Mouse (Mus musculus) forebrain, embryonic 16.5 days (tissue): Measurements from ENCODE around the gene Lhx6. TPM values are rescaled to one million over a fixed set of nuclear protein-coding genes. Genes with fewer than 3 reads are reported as not detected.

Experiments used
- ATAC-seq: fragments of 200-750 bp; cut with Nextera tagmentation; 2 replicates; pipeline ENCODE4 v1.8.0; 2017; ENCODE audit warnings: mild to moderate bottlenecking, moderate library complexity
- H3K27ac ChIP-seq: fragments of 300-500 bp; sonication (generic); 2 replicates; pipeline ENCODE4 v1.5.1; 2014; ENCODE audit warnings: low read length, control low read depth
- H3K27me3 ChIP-seq: fragments of 300-500 bp; sonication (generic); replicated peaks from 2 replicates; pipeline ENCODE4 v1.6.1; 2014; ENCODE audit warnings: low read length; ENCODE audit not compliant: control insufficient read depth, insufficient read depth
- H3K36me3 ChIP-seq: fragments of 300-500 bp; sonication (generic); 2 replicates; pipeline ENCODE4 v1.6.1; 2014; ENCODE audit not compliant: control insufficient read depth, insufficient read depth
- H3K4me1 ChIP-seq: fragments of 300-500 bp; sonication (generic); replicated peaks from 2 replicates; pipeline ENCODE4 v1.6.1; 2014; ENCODE audit warnings: low read length; ENCODE audit not compliant: control insufficient read depth, insufficient read depth
- H3K4me2 ChIP-seq: fragments of 300-500 bp; sonication (generic); 2 replicates; pipeline ENCODE4 v1.6.1; 2014; ENCODE audit warnings: mild to moderate bottlenecking, low read length, control low read depth
- H3K4me3 ChIP-seq: fragments of 300-500 bp; sonication (generic); replicated peaks from 2 replicates; pipeline ENCODE4 v1.5.1; 2014; ENCODE audit warnings: mild to moderate bottlenecking, low read length, control low read depth
- H3K9ac ChIP-seq: fragments of 300-500 bp; sonication (generic); replicated peaks from 2 replicates; pipeline ENCODE4 v1.6.1; 2014; ENCODE audit warnings: low read depth, low read length, control low read depth
- H3K9me3 ChIP-seq: fragments of 300-500 bp; sonication (generic); 2 replicates; pipeline ENCODE4 v1.6.1; 2016; ENCODE audit warnings: low read length; ENCODE audit not compliant: control insufficient read depth
- WGBS: fragments of 180-500 bp; shearing (Covaris S2); extraction: QIAGEN DNeasy Blood & Tissue Kit; methylation state at CpG from one replicate; pipeline ENCODE4 v1.1.7; 2014; 5-methylcytosine and 5-hydroxymethylcytosine counted together
- polyA plus RNA-seq: library from polyadenylated mRNA; unstranded; fragments of >200 nt; fragmentation: Nextera tagmentation; extraction: Ambion mirVana; gene quantifications from 2 replicates; pipeline ENCODE4 v1.2.1, GENCODE M21; 2015

Lhx6 gene
- polyA plus RNA-seq, 1 experiment from 2014 or later = 48.1 TPM

DNA sequence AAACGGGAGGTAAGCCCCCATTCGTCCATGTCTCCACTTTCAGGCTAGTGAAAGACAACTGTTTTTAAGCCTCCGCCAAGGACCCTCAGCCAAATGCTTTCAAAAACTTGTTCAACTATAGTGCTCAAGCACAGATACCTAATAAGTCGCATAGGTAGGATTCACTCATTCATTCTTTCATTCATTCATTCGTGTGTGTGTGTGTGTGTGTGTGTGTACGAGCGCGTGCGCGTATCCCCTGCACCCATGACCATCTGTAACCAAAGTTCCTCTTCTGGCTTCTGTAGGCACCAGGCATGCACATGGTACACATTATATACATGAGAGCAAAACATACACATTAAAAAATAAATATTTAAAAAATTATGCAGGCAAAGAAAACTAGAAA lies 55.6 kb downstream of the Lhx6 start:
- Histone ChIP-seq H3K4me2 (peak overlapping the region; percentile 85), H3K9me3 (no peaks in the 10 kb centered on the region), H3K27ac (no peak overlapping the region), H3K4me1 (peaks cover 17% of the 10 kb centered on the region), H3K9ac (no peak overlapping the region), H3K27me3 (no peaks in the 10 kb centered on the region), H3K4me3 (peak overlapping the region; percentile 82), H3K36me3 (no peaks in the 10 kb centered on the region)
- WGBS = 37% methylated on average over 10 of the region's 10 CpGs
- no peak for ATAC-seq

DNA sequence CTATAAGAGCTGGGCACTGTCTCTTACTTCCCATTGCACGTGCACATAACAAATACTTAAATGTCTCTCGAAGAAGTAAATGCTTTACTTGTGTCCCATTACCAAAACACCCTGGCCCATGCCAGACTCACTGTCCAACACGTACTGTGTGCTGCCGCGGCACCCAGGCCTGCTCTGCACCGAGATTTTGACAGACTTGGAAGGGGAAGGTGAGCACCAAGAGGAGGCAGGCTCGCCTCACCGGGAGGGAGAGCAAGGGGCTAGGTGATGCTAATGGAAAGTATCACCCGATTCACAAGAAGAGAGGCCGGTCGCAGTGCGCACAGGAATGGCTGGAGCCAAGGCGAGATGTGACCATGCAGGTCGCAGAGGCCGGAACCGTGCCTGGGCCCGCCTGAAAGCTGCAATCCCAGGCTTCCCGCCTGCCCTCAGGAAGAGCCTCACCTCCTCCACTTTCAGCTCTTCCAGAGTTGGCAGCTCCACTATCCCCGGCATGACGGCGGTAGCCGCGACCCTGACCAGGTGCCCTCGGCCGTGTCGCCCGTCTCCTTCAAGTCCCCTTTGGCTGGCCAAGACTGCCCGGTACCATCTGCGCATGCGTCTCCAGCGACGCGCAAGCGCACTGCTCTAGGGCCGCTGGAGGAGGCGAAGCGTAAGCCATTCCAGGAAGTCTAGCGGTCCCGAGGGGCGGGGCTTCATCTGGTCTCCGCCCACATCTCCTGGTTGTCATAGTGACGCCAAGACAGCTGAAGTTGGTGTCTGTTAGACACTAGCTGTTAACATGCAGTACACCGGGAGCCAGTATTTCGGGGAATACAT lies 56.3 kb downstream of the Lhx6 start, which contains the start of the genes Ndufa8 and Morn5:
TSS of gene Ndufa8 (minus strand) at position 659 of the 819 bp plus-strand sequence.
TSS of gene Morn5 (plus strand) at position 711 of the 819 bp plus-strand sequence.
- peak within 1 kb of the TSS; percentile 82 for H3K4me3 ChIP-seq
- peak within 1 kb of the TSS; percentile 85 for H3K4me2 ChIP-seq
- H3K27ac ChIP-seq = no peak within 1 kb of the TSS
- WGBS = 1% methylated on average over 44 of the region's 44 CpGs
- H3K4me1 ChIP-seq = peaks cover 17% of the 10 kb centered on the region
- H3K9ac ChIP-seq = peak within 1 kb of the TSS; percentile 83
- no peaks in the 10 kb centered on the region for H3K36me3 ChIP-seq
- ATAC-seq = peak; percentile 97
- no peaks in the 10 kb centered on the region for H3K27me3 ChIP-seq
- no peaks in the 10 kb centered on the region for H3K9me3 ChIP-seq

DNA sequence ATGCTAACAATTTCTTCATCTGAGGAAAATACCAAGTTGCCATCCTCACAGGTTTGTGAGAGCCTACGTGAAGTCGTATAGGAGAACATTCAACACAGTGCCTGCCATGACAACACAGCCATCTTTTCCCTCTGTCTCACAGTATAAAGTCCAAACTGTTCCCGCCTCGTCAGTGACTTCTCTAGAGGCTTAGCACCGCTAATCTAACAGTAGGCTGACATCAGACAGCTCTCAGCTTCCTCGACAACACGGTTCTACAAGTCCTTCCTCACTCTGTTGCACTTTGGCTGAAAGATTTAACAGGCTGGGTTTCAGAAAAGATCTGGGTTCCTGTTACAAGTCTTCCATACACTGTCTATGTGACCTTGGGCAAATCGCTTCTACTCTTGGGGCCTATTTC lies 57.0 kb downstream of the Lhx6 start:
- H3K27me3 ChIP-seq = no peaks in the 10 kb centered on the region
- WGBS = 72% methylated on average over 8 of the region's 8 CpGs
- no peak overlapping the region for H3K27ac ChIP-seq
- H3K9me3 ChIP-seq = no peaks in the 10 kb centered on the region
- peak overlapping the region; percentile 83 for H3K9ac ChIP-seq
- ATAC-seq = no peak
- peaks cover 2% of the 10 kb centered on the region; the same call in 1 of the 2 replicates for H3K36me3 ChIP-seq
- peak overlapping the region; percentile 85 for H3K4me2 ChIP-seq
- peaks cover 17% of the 10 kb centered on the region for H3K4me1 ChIP-seq
- H3K4me3 ChIP-seq = peak overlapping the region; percentile 82

DNA sequence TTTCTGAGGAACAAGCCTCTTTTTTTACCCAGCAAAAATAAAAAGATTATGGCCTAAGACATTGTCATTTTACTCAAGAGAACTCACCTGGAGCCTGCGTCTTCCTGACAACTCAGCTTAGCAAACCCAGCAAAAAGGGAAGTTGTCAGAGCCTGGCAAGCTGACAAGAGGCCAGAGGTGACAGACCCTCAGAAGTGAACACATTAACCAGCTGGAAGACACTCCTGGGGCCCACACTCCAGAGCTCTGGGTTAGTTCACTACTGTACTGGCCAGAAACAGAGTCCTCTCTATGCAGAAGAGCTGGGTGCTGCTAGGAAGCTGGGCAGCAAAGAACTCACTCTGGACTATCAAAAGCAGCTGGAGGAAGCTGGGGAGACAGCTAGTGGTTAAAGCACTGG lies 64.3 kb downstream of the Lhx6 start:
- Histone ChIP-seq H3K36me3 (peaks cover 6% of the 10 kb centered on the region; the same call in 1 of the 2 replicates), H3K4me1 (no peaks in the 10 kb centered on the region), H3K27me3 (no peaks in the 10 kb centered on the region), H3K4me3 (no peak overlapping the region), H3K9me3 (no peaks in the 10 kb centered on the region), H3K4me2 (no peak overlapping the region), H3K27ac (no peak overlapping the region), H3K9ac (no peak overlapping the region)
- no peak for ATAC-seq
- WGBS = 88% methylated on average over 1 of the region's 1 CpGs

DNA sequence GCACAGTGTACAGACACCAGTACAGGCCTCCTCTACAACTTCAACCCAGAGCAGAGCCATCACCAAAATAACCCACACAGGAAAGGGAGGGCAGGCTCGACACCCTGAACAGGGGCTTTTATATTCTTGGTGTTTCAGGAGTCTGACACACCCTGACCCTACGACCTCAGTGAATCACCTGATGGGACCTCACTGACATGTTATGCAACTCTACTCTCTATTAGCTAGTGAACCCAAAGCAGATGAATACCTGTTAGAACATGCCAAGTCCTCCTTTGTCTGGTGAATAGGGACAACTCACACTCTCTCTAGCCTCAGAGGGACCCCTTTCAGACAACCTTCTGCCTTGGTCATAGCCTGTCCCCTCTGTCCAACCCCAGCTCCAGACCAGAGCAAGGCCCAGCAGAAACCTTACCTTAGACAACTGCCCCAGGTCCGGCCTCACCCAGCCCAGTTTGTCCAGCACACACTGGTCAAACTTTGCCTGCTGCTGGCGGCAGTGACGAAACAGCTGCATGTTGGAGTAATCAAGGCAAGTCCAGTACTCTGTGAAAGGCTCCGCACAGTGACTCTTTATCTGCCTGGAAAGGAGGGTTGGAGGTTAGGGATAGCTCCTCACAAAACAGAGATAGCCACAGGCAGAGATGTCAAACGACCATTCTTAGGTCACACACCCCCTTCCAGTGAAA lies 65.8 kb downstream of the Lhx6 start:
- Histone ChIP-seq H3K27me3 (no peaks in the 10 kb centered on the region), H3K27ac (no peak overlapping the region), H3K4me1 (no peaks in the 10 kb centered on the region), H3K4me3 (no peak overlapping the region), H3K9ac (no peak overlapping the region), H3K4me2 (no peak overlapping the region), H3K9me3 (no peaks in the 10 kb centered on the region), H3K36me3 (peaks cover 13% of the 10 kb centered on the region; the same call in 1 of the 2 replicates)
- no peak for ATAC-seq
- 84% methylated on average over 7 of the region's 7 CpGs for WGBS

DNA sequence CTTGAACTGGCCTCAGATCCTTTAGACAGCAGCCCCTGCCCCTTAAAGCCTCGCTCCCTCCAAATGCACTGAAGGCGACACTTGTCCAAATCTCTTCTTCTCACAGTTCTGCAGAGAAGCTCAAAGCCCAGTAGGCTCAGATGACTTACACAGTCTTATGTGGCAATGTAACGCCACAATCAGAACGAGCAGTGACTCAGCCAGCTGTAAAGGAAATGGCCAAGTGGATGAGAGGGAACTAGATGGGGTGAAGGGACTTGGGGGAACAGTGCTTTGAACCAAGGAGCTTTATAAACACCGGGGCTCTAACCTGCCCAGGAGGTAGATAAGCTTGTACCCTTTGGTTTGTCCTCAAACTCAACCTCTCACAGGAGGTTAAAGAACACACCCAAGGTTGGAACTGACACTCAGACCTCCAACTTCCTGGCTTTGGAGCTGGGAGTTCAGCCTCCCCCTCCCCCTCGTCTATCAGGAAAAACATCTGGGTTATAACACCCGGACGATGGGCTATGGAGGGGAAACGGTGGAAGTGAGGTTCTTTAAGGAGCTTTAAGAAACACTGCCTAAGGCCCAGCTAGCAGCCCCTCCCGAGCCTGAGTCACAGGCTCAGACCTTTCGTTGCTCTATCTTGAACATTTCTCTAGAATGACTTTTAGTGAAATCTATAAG lies 69.7 kb downstream of the Lhx6 start:
- H3K4me3 ChIP-seq = no peak overlapping the region
- no peaks in the 10 kb centered on the region for H3K4me1 ChIP-seq
- no peak overlapping the region for H3K4me2 ChIP-seq
- H3K9ac ChIP-seq = no peak overlapping the region
- no peak for ATAC-seq
- no peak overlapping the region for H3K27ac ChIP-seq
- peaks cover 11% of the 10 kb centered on the region; the same call in 1 of the 2 replicates for H3K36me3 ChIP-seq
- no peaks in the 10 kb centered on the region for H3K27me3 ChIP-seq
- WGBS = 90% methylated on average over 11 of the region's 11 CpGs
- no peaks in the 10 kb centered on the region; the same call in 1 of the 2 replicates for H3K9me3 ChIP-seq

DNA sequence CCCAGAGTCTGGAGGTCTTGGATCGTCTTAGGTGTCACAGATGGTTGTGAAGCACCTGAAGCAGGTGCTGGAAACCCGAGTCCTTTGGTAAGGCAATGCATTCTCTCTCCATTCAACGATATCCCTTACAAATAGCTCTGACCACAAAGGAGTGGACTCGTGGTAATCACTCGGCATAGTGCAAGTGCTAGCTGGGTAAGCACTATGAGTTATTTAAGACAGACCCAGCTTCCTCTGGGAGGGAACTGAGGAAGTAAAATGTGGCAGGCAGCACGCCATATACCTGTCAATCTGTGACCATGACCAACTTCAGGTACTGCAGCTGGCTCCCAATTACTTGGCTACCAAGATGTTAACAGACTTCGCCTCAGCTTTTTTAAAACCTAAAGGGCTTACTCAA lies 70.3 kb downstream of the Lhx6 start:
- H3K27ac ChIP-seq = no peak overlapping the region
- H3K4me2 ChIP-seq = no peak overlapping the region
- no peaks in the 10 kb centered on the region; the same call in 1 of the 2 replicates for H3K9me3 ChIP-seq
- no peaks in the 10 kb centered on the region for H3K4me1 ChIP-seq
- H3K36me3 ChIP-seq = peaks cover 11% of the 10 kb centered on the region; the same call in 1 of the 2 replicates
- no peak overlapping the region for H3K4me3 ChIP-seq
- H3K9ac ChIP-seq = no peak overlapping the region
- no peaks in the 10 kb centered on the region for H3K27me3 ChIP-seq
- WGBS = 91% methylated on average over 7 of the region's 7 CpGs
- no peak for ATAC-seq

DNA sequence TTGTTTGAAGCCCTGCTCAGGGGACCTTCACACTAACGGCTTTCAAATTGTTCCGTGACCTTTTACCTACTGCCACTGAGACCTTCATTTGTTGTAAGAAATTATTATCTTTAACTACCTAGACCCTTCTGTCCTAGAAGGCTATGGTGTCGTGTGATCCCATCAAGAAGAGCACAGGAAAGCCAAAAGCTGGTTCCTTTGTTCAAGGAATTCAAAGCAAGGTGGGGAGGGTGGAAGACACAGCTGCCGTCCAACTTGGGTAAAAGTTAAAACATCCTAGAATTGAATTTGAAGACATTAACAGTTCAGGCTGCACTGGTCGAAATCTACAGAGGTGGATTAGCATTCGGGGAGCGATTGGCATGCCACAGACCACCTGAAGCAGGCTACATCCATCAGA lies 71.2 kb downstream of the Lhx6 start:
- Histone ChIP-seq H3K4me3 (no peak overlapping the region), H3K36me3 (peaks cover 11% of the 10 kb centered on the region; the same call in 1 of the 2 replicates), H3K9ac (no peak overlapping the region), H3K4me2 (no peak overlapping the region), H3K4me1 (no peaks in the 10 kb centered on the region), H3K9me3 (no peaks in the 10 kb centered on the region; the same call in 1 of the 2 replicates), H3K27me3 (no peaks in the 10 kb centered on the region), H3K27ac (no peak overlapping the region)
- 79% methylated on average over 7 of the region's 7 CpGs for WGBS
- ATAC-seq = no peak

DNA sequence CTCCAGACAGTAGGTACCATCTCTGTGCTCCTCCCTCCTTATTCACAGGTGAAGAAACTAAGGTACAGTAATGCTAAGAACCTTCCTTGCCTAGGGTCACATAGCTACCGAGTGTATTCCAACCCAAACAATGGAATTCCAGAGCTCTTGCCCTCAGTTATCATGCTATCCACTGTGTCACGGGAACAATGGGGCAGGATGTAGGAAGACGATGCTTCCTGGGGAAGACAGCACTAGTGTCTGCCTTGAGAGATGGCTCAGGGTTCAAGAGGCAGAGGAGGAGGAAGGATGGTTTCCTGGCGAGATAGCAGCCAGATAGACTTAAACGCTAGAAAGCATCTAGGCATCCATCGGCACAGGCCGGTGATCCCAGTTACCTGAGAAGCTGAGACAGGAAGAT lies 72.3 kb downstream of the Lhx6 start:
- no peaks in the 10 kb centered on the region; the same call in 1 of the 2 replicates for H3K9me3 ChIP-seq
- 90% methylated on average over 7 of the region's 7 CpGs for WGBS
- no peak overlapping the region for H3K4me2 ChIP-seq
- peaks cover 11% of the 10 kb centered on the region; the same call in 1 of the 2 replicates for H3K36me3 ChIP-seq
- no peak overlapping the region for H3K9ac ChIP-seq
- H3K4me1 ChIP-seq = no peaks in the 10 kb centered on the region
- H3K27me3 ChIP-seq = no peaks in the 10 kb centered on the region
- H3K27ac ChIP-seq = no peak overlapping the region
- no peak overlapping the region for H3K4me3 ChIP-seq
- no peak for ATAC-seq
